Mouse (Mus musculus): ENCODE results near the gene Agpat2.

GRCm38 (mm10) chr2:26602631-26603030, 1.6 kb downstream of the Agpat2 start:
- TF ChIP-seq POLR2AphosphoS2 (IDR thresholded peaks at IDR 0.05; ENCODE audit: insufficient read length, low read depth) (no peak), MAX (IDR thresholded peaks at IDR 0.05; ENCODE audit: low read depth) (no peak), POLR2A (IDR thresholded peaks at IDR 0.05; ENCODE audit: insufficient read length, low read depth) (no peak), MYOD1 (IDR thresholded peaks at IDR 0.05; ENCODE audit: control insufficient read depth in 1 of 3, insufficient read length in 2 of 3, low read depth in 2 of 3) (no peak), USF1 (IDR thresholded peaks at IDR 0.05; ENCODE audit: low read depth) (no peak), MYOG (IDR thresholded peaks at IDR 0.05; ENCODE audit: control insufficient read depth in 1 of 3, insufficient read depth in 1 of 3, insufficient read length in 2 of 3, low read depth in 2 of 3) (no peak), CEBPB (IDR thresholded peaks at IDR 0.05; ENCODE audit: insufficient read depth, poor library complexity, severe bottlenecking) (no peak), REST (IDR thresholded peaks at IDR 0.05; ENCODE audit: insufficient read depth, insufficient read length) (no peak), SRF (IDR thresholded peaks at IDR 0.05; ENCODE audit: control insufficient read depth, insufficient read length, low read depth) (no peak), TCF12 (IDR thresholded peaks at IDR 0.05; ENCODE audit: insufficient read depth, poor library complexity, severe bottlenecking) (no peak), E2F4 (IDR thresholded peaks at IDR 0.05; ENCODE audit: insufficient read depth) (no peak), TCF3 (IDR thresholded peaks at IDR 0.05; ENCODE audit: insufficient read length, low read depth) (no peak)
